Mouse (Mus musculus) left cerebral cortex, postnatal 14 days (tissue): ENCODE results near the gene Cct2. TPM values are rescaled to one million over a fixed set of nuclear protein-coding genes. Genes with fewer than 3 reads are reported as not detected.
A peak's percentile ranks its signal among the peaks of the same experiment; 100 is the strongest.

Experiments used
- DNase-seq, 2 experiments: peaks; one replicate each; pipeline ENCODE4 v3.0.0; 2021 to 2022; ENCODE audit warnings: low spot score in 2 of 2, mixed read lengths in 1 of 2
- intact Hi-C: fragments of 180-260 bp; cut with DNase I; formaldehyde crosslinking; loops from one replicate; pipeline ENCODE4 v1.15.1; 2025
- long read RNA-seq, 2 experiments: library from polyadenylated mRNA; stranded (forward); transcript quantifications; one replicate each; pipeline ENCODE4 v2.0.0; 2021
- total RNA-seq, 2 experiments: library from RNA; stranded (reverse); gene quantifications; 2 replicates each; pipeline ENCODE4 v1.2.3; 2021

Gene Cct2
- 100 to 1,000 TPM; 186 to 187 TPM for total RNA-seq
- long read RNA-seq, experiment 1, transcript Cct2-201 (16 exons, 1,959 nt), result major isoform, 121 of 162 reads
- long read RNA-seq, experiment 1, partial matches to known transcripts, result 15 of 162 reads
- long read RNA-seq, experiment 1, other reads (novel, unspliced or antisense), result 26 of 162 reads
- long read RNA-seq, experiment 2, transcript Cct2-201 (16 exons, 1,959 nt), result major isoform, 86 of 114 reads
- long read RNA-seq, experiment 2, partial matches to known transcripts, result 14 of 114 reads
- long read RNA-seq, experiment 2, other reads (novel, unspliced or antisense), result 14 of 114 reads

GRCm38 (mm10) chr10:117063254-117064021, at the start of gene Cct2:
Gene Cct2 (minus strand): TSS chr10:117063814.
- intact Hi-C loops, result loop anchor here (5.0 to 10.0 kb wide), 3 partner anchors 84 to 641 kb away; partner anchors contain the start of gene Frs2
- peak; percentile 90 to 91 for DNase-seq

- intact Hi-C loops, result no loop called here
- no peak for DNase-seq
Observed at GRCm38 (mm10) chr10:117112545-117112944, 48.9 kb upstream of the Cct2 start.

DNA sequence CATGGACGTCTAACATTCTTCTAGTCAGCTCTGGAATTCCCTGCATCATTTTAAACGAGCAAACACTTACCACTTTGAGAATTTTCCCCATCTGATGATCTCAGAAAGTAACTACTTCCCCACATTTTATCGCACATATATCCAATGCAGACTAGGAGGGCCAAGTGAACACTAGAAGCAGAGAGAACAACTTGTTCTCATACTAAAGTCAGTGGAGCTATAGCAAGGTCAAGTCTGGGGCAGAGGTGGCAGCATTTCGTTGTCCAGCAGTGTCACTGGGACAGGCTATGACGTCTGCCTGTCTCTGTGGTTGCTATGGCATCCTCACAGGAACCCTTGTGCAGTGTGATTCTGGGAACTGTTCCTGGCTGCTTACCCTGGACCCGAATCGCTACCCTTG, 47.8 kb upstream of the Cct2 start:
- intact Hi-C loops, result no loop called here
- DNase-seq, result no peak

- no peak for DNase-seq
- intact Hi-C loops, result no loop called here
Observed at GRCm38 (mm10) chr10:117110271-117110670, 46.7 kb upstream of the Cct2 start.

- intact Hi-C loops, result no loop called here
Observed at GRCm38 (mm10) chr10:117106686-117107085, 43.1 kb upstream of the Cct2 start.

GRCm38 (mm10) chr10:117106244-117106643, 42.6 kb upstream of the Cct2 start:
- DNase-seq, result no peak
- intact Hi-C loops, result no loop called here

More at GRCm38 (mm10) chr10:117106686-117107085, 43.1 kb upstream of the Cct2 start:
- DNase-seq, result no peak

DNA sequence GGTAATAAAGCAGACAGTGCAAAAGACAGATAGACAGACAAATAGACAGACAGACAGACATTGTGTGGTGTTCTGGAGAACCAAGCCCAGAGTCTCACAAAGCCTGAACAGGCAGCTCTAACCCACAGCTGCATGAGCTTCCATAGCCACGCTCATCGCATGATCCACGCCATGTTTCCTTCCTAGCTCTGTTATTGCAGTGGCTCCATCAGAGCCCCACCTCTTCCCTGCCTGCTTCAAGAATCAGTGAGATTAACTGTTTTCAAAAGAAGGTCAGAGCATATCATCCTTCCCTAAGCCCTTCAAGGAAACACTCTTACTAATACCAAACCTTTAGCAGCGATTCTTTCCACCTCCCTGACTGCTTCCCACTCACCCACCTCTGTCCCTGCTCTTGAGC, 41.4 kb upstream of the Cct2 start:
- no peak for DNase-seq
- intact Hi-C loops, result no loop called here

- intact Hi-C loops, result no loop called here
- DNase-seq, result no peak
Observed at GRCm38 (mm10) chr10:117103854-117104598, 40.4 kb upstream of the Cct2 start.

GRCm38 (mm10) chr10:117100175-117100574, 36.6 kb upstream of the Cct2 start:
- DNase-seq, result no peak
- intact Hi-C loops, result no loop called here

- no peak for DNase-seq
- intact Hi-C loops, result no loop called here
Observed at GRCm38 (mm10) chr10:117097116-117097698, 33.6 kb upstream of the Cct2 start.

GRCm38 (mm10) chr10:117096096-117096495, 32.5 kb upstream of the Cct2 start:
- intact Hi-C loops, result no loop called here
- no peak for DNase-seq

GRCm38 (mm10) chr10:117094504-117095329, 31.1 kb upstream of the Cct2 start:
- intact Hi-C loops, result no loop called here
- DNase-seq, result peak; percentile 21 to 73

DNA sequence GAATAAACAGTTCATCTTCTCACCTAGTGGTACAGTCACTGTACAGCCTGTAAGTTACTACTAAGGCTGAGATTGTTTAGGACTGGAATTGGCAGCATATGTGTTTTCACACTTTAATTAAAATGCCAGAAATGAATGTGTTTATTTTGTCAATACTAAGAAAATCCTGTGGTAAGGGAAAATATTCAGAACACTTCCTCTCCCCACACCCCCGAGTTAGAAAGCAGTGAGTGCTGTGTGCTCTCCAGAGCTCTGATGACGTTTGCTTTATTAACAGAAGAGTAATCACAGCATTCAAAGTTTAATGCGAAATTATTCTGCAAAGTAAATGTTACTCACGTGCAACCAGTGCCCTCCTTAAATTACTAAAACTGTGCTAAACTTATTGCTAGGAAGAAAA, 26.0 kb upstream of the Cct2 start:
- DNase-seq, result no peak
- intact Hi-C loops, result no loop called here

GRCm38 (mm10) chr10:117081914-117082359, 18.3 kb upstream of the Cct2 start:
- DNase-seq, result no peak
- intact Hi-C loops, result no loop called here

- DNase-seq, result no peak
- intact Hi-C loops, result no loop called here
Observed at GRCm38 (mm10) chr10:117081326-117081725, 17.7 kb upstream of the Cct2 start.

- peak in 1 of 2 experiments; percentile 53 for DNase-seq
- intact Hi-C loops, result no loop called here
Observed at GRCm38 (mm10) chr10:117078284-117078683, 14.7 kb upstream of the Cct2 start.

DNA sequence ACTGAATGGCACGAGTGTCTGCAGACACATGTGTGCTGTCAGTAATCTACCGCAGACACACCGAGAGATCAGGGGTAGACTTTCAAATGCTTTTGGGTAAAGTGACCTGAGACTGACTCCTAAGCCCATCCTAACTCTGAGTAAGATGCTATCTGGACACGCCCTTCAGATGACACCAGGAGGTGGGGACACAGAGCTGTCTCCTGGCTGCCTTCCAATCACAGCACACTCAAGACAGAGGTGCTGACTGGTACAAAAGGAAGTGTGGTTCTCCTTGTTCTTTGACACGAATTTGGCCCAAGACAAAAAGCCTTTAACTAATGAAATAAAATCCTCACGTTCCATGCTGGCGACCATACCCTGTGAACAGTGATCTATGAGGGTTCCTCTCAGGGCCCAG, 9.6 kb upstream of the Cct2 start:
- intact Hi-C loops, result no loop called here
- DNase-seq, result no peak

GRCm38 (mm10) chr10:117072191-117072888, 8.7 kb upstream of the Cct2 start:
- intact Hi-C loops, result no loop called here
- DNase-seq, result no peak
